Mouse (Mus musculus): ENCODE measurements at regions not wholly inside any gene's neighbourhood (a gene's known extent, or its start where the extent isn't known, plus 50 kb on each side); places are given as distances from the start of the nearest gene placed in this dataset.

DNA sequence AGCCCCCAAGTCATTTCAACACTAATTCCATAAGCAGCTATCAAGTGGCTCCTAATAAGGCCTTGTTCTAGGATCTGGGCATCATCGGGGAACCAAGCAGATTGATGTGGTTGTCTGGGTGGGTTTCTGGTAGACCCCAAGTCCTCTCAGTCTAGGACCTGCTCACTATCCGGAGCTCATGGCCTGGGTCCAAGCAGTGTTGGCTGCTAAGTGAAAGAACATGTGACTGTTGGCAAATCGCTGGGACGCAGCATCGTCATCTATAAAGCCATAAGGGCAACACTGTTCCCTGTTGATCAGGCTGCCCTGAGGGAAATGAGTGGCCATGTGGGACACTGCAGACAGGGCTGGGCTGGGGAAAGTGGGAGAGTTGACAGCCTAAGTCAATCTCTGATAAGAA lies 50.2 kb upstream of the Lrfn2 start:
- no peak for DNase-seq (ENCODE audit: low read depth)

Measured in c-Kit-positive CD71-positive TER-119-negative erythroid progenitor cells, embryonic 14.5 days (primary cell).